Mouse (Mus musculus): ENCODE measurements at regions not wholly inside any gene's neighbourhood (a gene's known extent, or its start where the extent isn't known, plus 50 kb on each side); places are given as distances from the start of the nearest gene placed in this dataset.

- no peak for DNase-seq (ENCODE audit: low spot score in 2 of 2)
Observed at GRCm38 (mm10) chr3:53393945-53394344, 69.2 kb downstream of the Nhlrc3 start.

DNA sequence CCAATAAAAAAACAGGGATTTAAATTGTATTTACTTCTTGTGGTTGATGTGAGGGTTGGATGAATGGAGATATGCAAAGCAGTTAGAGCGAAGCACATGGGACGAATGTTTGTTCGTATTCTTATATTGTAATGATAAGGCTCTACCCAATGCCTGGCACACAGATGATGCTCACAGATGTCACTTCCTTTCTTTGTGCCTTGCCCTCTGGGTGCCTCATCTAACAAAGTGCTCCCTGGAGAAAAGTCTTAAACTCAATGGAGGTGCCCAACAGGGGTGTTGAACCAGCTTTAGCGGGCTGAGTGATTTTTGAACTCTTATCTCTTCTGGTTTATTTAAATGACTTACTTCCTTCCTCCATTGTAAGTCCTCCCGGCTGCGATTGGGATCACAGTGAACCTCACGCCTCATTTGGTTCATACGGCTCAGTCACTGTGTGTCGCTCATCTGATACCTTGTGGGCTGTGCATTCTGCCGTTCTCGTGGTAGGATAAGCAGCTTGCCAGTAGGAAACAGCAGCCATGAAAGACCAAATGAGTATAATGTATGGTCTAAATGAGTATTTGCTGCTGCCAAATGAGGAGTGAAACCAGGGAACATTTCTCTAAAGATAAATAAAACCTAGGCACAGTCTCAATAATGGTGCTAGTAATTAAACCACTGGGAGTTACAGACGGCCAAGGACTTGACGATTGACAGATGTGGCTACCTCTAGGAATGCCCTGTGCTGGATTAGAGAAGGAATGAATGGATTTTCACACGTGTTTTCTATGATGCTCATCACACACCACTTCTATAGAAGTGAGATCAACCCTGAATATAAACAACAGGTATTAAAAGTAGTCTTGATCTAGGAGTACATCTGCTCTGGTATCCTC lies 81.2 kb downstream of the Nhlrc3 start:
- no peak for DNase-seq (ENCODE audit: low spot score in 2 of 2)

GRCm38 (mm10) chr3:53379519-53380181 lies 83.5 kb downstream of the Nhlrc3 start:
- peak; percentile 8 to 39 for DNase-seq (ENCODE audit: low spot score in 2 of 2)

GRCm38 (mm10) chr3:53376864-53377447 lies 86.2 kb downstream of the Nhlrc3 start:
- peak; percentile 10 to 65 for DNase-seq (ENCODE audit: low spot score in 2 of 2)

GRCm38 (mm10) chr3:53372887-53373286 lies 90.2 kb downstream of the Nhlrc3 start:
- no peak for DNase-seq (ENCODE audit: low spot score in 2 of 2)

- DNase-seq (ENCODE audit: low spot score in 2 of 2), result peak in 1 of 2 experiments; percentile 11
Observed at GRCm38 (mm10) chr3:53371910-53372309, 91.2 kb downstream of the Nhlrc3 start.

GRCm38 (mm10) chr3:53361202-53361601 lies 101.9 kb downstream of the Nhlrc3 start:
- DNase-seq (ENCODE audit: low spot score in 2 of 2), result no peak

DNA sequence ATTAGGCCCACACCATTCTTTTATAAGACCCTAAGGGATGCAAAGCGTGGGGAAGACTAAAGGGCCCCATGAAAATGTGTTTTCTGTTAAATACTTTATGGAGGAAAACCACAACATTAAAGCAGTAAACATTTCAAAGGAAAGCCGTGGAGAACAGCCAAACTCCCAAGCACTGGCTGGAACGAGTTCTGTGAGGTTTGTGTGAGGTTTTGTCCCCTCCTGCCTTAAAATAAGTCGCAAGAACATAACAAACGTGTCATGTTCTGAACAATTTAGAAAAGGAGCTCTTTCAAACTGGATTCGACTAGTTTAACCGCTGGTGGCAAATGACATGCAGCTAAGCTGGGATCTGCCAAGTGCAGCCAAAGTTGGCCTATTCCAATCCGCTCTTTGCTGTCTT lies 109.4 kb downstream of the Nhlrc3 start:
- no peak for DNase-seq (ENCODE audit: low spot score in 2 of 2)

DNA sequence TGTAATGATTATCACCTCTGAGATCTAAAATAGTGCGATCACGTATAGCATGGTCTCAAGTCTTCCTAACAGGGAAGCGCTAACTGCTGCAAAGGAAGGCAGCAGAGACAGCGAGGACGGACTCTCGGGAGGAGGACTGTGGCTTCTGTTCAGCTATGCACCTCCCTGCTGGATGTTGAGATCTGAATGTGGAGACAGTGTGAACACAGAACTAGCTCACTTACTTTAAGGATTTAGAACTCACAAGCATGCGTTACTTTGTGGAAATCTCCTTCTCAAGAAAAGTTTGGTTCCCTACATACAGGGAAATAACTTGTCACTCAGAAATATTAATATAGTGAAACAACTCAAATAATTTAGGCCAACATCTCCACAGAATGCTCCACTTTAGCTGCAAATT lies 109.8 kb downstream of the Nhlrc3 start:
- no peak for DNase-seq (ENCODE audit: low spot score in 2 of 2)

- no peak for DNase-seq (ENCODE audit: low spot score in 2 of 2)
Observed at GRCm38 (mm10) chr3:53343638-53344037, 119.5 kb downstream of the Nhlrc3 start.

- DNase-seq (ENCODE audit: low spot score in 2 of 2), result no peak
Observed at GRCm38 (mm10) chr3:53341304-53342206, 121.6 kb downstream of the Nhlrc3 start.

DNA sequence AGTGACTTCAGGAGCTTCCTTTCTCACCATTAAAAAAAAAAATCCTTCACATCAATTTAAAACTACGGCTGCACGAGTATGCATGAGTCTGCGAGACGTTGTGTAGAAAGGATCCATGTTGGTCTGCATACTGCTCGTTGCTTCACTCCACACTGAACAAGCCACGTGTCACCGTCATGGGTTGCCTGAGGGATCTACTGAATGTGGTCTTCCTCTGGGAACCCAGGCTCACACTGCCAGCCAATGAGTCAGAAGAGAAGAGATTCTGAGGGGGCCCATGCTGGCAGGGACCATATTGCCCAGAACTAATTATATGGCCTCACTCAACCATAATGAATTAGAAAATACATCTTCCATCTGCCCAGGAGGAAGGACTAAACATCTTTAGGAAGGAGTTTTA lies 124.6 kb downstream of the Nhlrc3 start:
- DNase-seq (ENCODE audit: low spot score in 2 of 2), result no peak

GRCm38 (mm10) chr3:53334051-53334450 lies 129.1 kb downstream of the Nhlrc3 start:
- DNase-seq (ENCODE audit: low spot score in 2 of 2), result no peak

- no peak for DNase-seq (ENCODE audit: low spot score in 2 of 2)
Observed at GRCm38 (mm10) chr3:53329528-53329927, 133.6 kb downstream of the Nhlrc3 start.

- no peak for DNase-seq (ENCODE audit: low spot score in 2 of 2)
Observed at GRCm38 (mm10) chr3:53327424-53327823, 135.7 kb downstream of the Nhlrc3 start.

DNA sequence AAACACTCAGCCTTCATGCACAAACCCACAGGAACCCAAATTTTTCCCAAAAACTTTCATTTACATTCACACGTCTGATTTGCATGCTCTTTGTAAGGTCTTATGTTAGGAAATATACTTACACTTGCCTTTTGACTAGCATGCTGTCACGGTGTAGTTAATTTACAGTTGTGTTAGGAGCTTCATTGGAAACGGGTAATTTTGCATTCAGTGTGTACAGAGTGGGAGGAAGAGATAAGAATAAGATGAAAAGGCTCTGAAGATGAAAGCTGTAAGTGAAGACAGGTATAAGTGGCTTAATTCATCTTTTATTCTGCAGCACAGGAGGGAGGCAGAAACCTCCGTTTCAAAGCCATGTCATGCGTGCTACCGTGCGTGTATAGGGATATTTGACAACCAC lies 136.2 kb downstream of the Nhlrc3 start:
- no peak for DNase-seq (ENCODE audit: low spot score in 2 of 2)

- no peak for DNase-seq (ENCODE audit: low spot score in 2 of 2)
Observed at GRCm38 (mm10) chr3:53325080-53325479, 138.1 kb downstream of the Nhlrc3 start.

DNA sequence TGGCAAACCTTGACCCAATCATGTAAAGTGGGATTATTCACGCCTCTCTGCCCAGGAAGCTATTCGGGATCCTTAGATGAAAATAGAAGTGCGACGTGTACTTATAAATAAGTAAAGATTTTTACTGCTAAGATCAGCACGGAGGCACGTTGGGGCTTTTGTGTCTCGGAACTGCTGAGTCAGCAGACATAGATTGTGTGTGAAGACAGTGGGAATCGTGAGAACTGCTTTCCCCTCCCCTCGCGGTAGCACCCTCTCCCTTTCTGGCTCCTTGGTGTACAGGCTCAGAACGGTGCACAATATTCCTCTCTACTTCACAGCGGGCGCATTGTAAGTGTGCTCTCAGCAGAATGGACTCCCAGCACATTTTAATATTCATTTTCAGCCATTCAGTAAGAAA lies 138.7 kb downstream of the Nhlrc3 start:
- DNase-seq (ENCODE audit: low spot score in 2 of 2), result no peak

DNA sequence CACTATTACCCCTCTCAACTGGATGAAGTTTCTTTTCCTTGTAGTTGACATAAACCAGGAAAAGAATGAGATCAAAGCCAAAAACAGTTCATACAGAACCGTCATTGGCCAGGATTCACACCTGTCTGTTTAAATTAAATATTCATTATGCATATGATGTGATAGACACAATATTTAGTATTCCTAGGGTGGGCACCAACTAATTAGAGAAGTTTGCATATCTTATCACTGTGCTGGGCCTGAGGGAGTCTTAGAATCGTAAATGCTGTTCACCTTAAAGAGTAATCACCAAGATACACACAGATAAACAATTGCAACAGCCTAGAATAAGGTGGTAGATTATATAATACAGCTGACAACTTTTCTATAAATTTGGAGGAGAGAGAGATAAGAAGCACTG lies 147.7 kb downstream of the Nhlrc3 start:
- DNase-seq (ENCODE audit: low spot score in 2 of 2), result no peak
